In the genomic region with DNA sequence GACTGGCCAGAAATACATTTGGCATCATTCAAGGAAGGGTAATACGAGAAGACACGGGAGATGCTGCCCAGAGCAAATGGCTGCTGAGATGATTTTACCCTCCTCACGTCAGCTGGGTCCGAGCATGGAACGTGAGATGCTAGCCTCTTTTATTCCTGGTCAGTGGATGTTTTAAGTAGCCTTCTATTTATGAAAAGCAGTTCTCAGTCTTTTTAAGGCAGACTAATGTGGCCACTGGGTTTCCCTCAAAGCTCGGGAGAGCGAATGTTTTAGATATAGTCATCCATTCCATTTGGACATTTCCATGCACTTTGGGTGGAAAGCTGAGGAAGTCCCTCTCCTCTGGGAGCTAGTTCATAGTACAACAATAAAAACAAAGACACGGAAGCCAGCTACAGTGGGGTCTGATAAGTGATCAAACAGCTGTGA, we compare ENCODE assay signal across 8 mouse cellular contexts.
DNase-seq lines count a peak whose midpoint lies in the region; ATAC-seq lines count a peak whose summit lies in the region.

No protein-coding gene starts in this region.

- H3K4me1 ChIP-seq in limb, embryonic 13.5 days, result peaks cover 81% of the 10 kb centered on the region

- no peaks in the 10 kb centered on the region for H3K27me3 ChIP-seq in limb, embryonic 13.5 days

- peak; percentile 84 for DNase-seq in gastrocnemius, adult 18-20 months (ENCODE audit: low spot score)
- no peak for DNase-seq in gastrocnemius, postnatal 10 days
- DNase-seq in brain, adult 2 months (ENCODE audit: low read depth, low spot score), result peak; percentile 62
- peak; percentile 83 for DNase-seq in heart, adult 8-10 months (ENCODE audit: low spot score)
- no peak for DNase-seq in adrenal gland, postnatal 4 days (ENCODE audit: low spot score in 2 of 2)
- no peak for DNase-seq in thymus, postnatal 25 days
- no peak for DNase-seq in layer of hippocampus, adult 11-12 months (ENCODE audit: low spot score)

- H3K4me3 ChIP-seq in limb, embryonic 13.5 days, result no peak overlapping the region

- WGBS in limb, embryonic 13.5 days, result 36% methylated on average over 8 of the region's 8 CpGs

- no peak for ATAC-seq in limb, embryonic 13.5 days (ENCODE audit: low FRiP score, low read depth)

- H3K9me3 ChIP-seq in limb, embryonic 13.5 days, result no peaks in the 10 kb centered on the region

- H3K27ac ChIP-seq in limb, embryonic 13.5 days, result peak overlapping the region; percentile 22; the same call in 1 of the 2 replicates

- no peak overlapping the region for H3K9ac ChIP-seq in limb, embryonic 13.5 days

- peak overlapping the region; percentile 35 for H3K4me2 ChIP-seq in limb, embryonic 13.5 days (replicated peaks)

- no peaks in the 10 kb centered on the region for H3K36me3 ChIP-seq in limb, embryonic 13.5 days

Comparison
In these comparisons a context has a peak if more than half of its experiments do, and no peak if none do; other contexts are left out.
1. DNase-seq: peak in gastrocnemius, adult 18-20 months (single experiment), brain, adult 2 months (single experiment) and heart, adult 8-10 months (single experiment); none in gastrocnemius, postnatal 10 days (single experiment), adrenal gland, postnatal 4 days (0 of 2), thymus, postnatal 25 days (single experiment) and layer of hippocampus, adult 11-12 months (single experiment).